Mouse (Mus musculus) common myeloid progenitor, adult 5-6 weeks (primary cell): ENCODE data around the gene Pdlim3. TPM values are rescaled to one million over a fixed set of nuclear protein-coding genes. Genes with fewer than 3 reads are reported as not detected.
A peak's percentile ranks its signal among the peaks of the same experiment; 100 is the strongest.
"Not testable (repeated sequence)": the region's sequence is repeated elsewhere in the genome, so short reads cannot be mapped to it uniquely, and the experiment has no call there.

Source experiments
- ATAC-seq: replicated peaks from 2 replicates; pipeline ENCODE4 v1.8.0; 2016; ENCODE audit warnings: low read depth, mild to moderate bottlenecking, moderate TSS enrichment, inconsistent platforms; ENCODE audit not compliant: poor library complexity, severe bottlenecking
- total RNA-seq: library from RNA; stranded (forward); fragments of 200-1000, 187-1606 nt; gene quantifications from 2 replicates; pipeline ENCODE4 v1.2.3, GENCODE M21; 2017

The Pdlim3 gene
- 0.29 TPM in 1 of 2 replicates, not detected in the other for total RNA-seq

DNA sequence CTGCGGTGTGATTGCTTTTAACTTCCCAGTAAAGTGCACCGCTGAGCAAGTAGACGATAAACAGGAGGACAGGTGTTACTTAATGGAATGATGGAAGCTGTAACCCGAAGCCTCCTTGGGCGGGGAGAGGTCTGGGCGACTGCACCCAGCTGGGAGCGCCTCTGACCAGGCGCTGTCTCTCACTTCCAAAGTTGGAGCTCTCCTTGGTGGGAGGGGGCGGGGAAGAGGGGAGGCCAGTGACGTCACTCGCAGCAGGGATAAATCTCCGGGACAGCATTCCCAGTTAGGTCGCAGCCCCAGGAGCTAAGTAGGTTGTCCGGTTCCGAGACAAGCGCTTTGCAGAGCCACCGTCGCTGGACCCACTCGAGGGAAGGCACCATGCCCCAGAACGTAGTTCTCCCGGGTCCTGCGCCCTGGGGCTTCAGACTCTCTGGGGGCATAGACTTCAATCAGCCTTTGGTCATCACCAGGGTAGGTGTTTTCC, at the start of gene Pdlim3:
Gene Pdlim3 (plus strand): TSS at position 260 of the 484 bp plus-strand sequence.
- ATAC-seq, result no peak

DNA sequence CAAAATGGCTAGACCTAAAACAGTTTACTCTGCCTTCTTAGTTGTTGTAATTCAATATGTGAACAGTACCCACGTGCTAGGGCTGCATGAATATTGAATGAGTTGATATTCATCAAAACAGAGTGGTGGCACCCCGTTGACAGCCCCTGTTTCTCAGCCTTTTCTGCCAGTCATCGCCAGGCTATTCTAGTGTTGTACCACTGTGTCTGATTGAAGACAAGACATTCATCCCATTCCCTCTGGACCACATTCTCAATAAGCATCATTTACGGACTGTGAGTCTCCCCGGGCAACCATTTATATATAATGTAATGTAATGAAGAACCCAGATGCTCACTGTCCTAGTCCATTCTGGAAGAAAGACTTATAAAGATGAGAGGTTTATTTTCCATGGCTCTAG, 42.0 kb upstream of the Pdlim3 start:
- ATAC-seq, result no peak

DNA sequence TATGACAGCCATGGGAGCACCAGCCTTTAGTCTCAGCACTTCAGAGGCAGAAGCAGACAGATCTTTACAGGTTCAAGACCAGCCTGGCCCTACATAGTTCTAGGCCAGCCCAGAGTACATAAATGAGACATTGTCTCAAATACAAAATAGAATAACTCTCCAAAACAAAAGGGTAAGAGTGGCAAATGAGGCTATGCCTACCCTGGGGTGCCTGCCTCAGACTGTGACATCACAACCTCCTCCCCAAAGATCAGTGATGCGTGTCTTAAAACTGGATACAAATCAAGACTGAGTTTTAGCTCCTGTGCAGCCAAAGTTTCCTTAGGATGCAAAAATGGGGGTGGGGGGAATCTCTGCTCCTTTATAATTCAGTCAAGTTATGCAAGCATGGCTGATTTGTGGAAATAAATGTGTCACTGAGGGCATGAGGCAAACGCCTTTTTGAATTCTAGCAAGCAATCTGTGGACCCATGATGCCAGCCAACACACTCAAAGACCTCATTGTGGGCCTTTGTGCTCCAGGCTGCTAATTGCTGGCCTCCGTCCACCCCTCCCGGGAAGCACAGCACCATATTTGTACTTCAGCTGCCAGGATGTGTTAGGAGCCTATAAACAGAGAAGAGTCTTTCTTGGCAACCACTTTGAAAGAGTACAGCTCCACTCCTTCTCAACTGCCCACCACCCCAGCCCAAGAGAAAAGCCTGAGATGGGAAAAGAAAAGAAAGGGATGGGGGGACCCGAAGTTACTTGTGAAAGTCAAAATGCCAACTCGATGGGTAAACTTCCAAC, 41.0 kb upstream of the Pdlim3 start:
- ATAC-seq, result no peak

DNA sequence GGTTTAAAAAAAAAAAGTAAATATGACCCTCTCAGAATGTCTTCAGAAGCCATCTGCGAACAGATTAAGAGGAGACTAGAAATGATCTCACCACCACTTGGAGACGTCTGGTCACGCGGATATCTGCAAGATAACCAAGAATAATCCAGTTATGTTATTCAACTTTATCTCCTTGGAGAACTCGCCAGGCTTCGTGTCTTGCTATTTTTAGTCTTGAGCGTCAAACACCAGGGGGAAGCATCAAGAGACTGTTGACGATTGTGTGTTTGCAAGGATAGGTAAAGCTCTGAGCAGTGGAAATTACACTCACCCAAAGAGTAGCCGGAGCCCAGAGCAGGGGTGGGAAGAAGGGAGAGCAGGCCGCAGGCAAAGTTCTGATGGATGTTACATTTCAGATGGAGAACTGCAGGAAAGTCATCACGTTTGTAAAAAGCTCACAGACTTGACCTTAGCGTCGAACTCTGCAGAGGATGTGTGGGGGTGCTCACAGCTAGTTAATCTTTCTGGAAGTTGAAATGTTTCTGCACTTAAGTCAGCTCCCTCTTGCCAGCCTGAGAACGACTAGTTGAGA, 40.3 kb upstream of the Pdlim3 start:
- ATAC-seq, result no peak

DNA sequence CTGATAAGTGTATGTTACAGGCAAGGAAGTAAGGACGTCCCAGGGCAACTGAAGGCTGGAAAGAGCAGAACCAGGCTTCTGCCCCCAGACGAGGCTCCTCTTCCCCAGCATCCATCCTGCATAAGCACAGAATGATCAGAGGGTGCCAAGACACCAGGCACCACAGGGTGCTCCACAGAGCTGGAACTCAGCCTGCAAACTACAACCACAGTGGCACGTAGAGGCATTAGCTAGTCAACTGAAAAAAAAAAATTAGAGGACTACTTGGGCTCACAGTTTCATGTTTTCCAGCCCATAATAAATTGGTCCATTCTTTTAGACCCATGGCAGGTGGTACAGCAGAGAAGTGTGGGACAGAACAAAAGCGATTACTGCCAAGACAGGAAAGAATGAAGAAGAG, 39.4 kb upstream of the Pdlim3 start:
- no peak for ATAC-seq

DNA sequence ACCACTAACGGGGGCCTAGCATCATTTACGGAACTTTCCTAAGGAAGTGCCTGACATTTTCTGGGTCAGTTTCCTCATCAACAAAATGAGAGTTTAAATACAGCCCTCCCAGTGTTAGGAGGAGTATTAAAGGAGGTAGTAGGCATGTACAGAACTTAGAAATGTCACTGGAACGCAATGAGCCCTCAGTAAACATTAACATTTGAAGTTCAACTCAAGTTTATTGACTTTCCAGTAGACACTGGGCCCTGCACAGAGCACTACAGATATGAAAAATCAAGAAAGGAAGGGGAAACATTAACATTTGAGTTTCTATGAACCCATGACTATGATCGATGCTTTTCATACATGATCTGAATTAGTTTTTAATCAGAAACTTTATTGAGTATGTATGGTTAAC, 30.1 kb upstream of the Pdlim3 start:
- ATAC-seq, result no peak

DNA sequence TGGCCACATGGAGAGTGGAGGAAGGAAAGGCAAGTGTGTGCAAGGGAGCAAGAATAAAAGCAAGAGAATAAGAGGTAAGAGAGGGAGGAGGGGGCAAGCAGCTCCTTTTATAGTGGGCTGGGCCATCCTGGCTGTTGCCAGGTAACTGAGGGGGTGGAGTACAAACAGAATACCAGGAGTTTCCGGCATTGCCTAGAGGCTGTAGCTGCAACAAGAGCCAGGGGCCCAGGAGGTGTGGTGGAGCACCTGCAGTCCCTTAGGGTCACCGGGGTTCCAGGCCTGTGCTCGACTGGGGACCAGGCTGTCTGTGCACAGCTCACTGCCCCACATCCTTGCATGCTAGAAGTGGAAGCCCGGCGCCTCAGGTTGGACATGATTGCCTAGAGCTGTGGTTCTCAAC, 27.5 kb upstream of the Pdlim3 start:
- no peak for ATAC-seq

DNA sequence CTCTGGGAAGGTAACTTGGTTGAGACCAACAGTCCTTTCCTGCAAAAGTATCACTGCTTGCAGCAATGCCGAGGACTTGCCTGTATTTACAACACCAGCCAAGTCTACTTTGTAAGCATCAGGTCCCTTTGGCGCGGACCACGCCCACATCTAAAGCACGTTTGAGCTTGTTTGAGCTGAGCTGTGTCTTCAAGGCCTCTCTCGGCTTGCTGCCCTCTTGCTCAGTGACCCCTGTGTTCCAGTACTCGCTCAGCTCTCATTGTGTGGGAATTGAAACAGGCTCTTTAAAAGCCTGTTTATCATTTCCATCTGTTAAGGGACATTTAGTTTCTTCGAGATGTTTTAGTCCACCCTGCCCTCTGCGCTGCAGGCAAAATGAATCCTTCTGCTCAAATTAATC, 26.9 kb upstream of the Pdlim3 start:
- no peak for ATAC-seq

DNA sequence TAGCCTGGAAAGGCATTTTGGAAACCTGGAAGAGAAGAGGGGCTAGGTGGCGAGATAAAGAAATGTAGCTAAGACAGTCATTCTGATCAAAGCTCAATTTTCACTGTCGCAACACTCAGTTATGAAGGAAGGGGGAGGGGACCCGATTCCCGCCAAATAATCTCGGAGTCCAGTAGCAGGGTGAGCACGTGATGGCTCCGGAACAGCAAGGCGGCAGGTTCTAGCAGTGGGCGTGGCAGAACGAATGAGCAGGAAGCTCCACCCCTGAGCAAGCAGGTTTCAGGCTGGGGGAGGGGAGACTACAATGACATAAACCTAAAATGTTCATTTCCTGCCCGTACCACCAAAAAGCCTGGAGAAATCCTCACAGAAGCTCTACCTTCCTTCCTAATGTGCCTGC, 13.7 kb upstream of the Pdlim3 start:
- ATAC-seq, result not testable (repeated sequence)

DNA sequence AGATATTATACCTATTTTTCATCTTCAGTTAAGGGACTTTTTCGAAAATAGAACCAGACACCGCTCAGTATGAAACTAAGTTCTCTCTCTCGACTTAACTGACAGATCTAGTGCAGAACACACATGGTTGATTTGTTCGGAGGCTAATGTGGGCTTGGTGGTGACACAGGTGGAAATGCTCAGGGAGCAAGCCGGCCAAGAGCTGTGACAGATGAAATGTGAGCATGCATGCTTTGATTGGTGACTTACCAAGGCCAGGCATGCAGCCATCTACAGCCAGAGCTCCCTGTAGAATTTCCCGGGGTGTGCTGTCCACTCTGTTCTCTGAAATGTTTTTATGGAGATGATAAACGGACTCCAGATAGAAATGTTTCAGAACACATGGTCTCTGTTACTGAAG, 13.2 kb upstream of the Pdlim3 start:
- ATAC-seq, result no peak

DNA sequence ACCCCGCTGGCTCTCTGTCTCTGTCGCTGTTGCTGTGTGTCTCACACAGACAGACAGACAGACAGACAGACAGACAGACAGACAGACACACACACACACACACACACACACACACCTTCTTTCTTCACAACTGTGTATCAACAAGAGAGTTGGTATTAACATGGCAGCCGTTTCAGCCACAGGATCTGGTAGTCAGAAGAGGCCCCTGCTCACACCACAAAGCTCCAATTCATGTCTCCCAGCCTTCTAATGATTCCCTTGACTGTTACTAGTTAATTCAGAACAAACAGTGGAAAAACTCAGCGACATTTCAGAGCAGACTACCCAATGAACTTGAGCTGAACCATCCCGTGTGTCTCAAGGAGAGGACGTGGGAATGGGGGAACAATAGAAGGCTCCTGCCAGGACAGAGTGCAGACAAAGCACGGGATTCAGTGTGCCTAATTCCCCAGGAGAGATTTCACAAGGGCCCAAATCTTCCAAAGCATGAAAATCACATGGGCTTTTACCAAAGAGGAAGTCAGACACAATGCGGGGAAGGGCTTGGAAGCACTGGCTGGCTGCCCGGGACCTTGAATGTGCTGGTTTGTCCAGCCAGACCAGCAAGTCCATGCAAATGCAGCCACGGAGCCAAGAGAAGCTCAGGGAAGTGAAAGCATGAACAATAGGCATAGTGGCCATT, 10.2 kb upstream of the Pdlim3 start:
- ATAC-seq, result peak; percentile 50

DNA sequence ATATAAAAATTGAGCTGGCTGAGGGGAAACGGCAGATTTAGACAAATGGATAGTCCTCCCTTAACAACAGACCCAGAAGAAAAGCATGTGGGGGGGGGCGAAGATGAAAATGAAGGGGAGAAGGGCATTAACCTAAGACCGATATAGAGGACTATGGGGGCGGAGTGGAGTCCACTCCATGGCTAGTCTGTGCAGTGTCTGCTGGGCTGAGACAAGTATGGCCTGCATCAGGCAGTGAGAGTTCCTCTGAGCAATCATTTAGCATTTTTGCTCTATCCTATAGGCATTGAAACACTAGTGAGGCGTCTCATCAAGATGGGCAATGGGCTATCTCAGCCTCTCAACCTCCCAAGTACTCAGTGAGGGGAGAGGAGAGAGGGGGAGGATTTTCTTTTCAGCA, 8.9 kb upstream of the Pdlim3 start:
- ATAC-seq, result no peak

DNA sequence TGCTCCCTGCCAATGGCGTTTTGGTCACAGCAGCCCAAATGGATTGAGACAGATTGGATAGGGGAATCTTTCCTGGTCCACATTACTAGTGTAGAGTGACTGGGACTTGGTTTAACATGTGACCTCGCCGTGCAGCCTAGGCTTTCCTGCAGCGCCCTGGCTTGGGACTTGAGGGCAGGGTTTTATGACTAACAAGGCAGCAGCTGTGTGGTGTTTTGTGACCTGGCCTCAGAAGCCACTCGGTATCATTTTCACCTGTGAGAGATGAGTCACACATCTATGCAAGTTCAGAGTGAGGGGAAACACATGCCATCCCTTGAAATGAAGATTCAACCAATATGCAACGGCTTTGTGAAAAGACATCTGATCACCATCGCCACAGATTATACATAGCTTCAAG, 7.6 kb upstream of the Pdlim3 start:
- ATAC-seq, result no peak

DNA sequence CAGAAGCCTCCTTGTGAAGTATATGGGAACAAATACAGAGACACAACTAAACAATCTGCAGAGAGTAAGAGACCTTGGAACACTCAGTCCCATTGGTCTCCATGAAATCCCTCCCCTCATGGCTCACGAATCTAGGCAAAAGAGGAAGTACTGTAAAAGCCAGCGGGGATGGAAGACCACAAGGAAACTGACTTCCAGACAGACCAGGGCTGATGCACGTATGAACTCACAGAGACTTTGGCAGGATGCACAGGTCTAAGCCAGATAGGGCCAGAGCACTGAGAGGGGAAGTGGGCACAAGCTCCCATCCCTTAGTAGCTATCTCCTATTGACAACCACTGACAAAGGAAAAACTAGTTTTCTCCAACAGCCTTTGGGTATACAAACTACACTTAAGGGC, 4.8 kb upstream of the Pdlim3 start:
- ATAC-seq, result peak; percentile 78

DNA sequence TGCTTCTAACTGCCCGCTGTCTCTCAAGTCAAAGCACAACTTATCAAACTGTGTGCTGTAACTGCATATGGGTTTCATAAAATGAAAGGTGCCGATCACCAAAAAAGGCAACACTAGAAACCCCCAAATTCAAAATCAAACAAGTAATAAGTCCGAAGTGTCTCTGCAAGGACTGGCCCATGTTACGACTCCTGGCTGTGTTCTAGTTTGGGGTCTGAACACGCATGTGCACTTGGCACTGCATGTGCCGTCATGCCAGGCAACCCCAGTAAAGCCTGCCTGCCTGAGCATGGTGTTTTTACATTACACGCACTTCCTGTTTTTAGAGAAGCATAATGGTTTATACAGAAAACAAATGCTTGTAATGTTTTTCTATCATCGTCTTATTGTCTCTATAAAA, 3.5 kb upstream of the Pdlim3 start:
- no peak for ATAC-seq

DNA sequence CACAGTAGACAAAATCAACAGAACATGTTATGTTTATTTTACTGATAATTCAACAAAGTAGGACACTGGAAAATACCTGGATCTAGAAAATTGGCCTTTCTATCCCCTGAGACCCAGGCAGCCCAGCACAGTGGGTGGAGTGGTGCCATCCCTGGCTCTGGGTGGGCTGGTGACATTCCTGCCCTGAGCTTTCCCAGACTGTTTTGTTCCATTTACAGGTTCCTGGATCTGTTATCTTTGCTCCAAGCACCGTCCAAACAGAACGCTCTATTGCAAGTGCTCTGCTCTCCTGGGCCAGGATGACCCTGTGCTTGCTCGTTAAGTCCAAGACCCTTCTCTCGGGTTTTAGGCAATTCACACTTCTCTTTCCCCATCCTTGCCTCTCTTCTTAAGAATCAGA, 1.5 kb upstream of the Pdlim3 start:
- ATAC-seq, result no peak

DNA sequence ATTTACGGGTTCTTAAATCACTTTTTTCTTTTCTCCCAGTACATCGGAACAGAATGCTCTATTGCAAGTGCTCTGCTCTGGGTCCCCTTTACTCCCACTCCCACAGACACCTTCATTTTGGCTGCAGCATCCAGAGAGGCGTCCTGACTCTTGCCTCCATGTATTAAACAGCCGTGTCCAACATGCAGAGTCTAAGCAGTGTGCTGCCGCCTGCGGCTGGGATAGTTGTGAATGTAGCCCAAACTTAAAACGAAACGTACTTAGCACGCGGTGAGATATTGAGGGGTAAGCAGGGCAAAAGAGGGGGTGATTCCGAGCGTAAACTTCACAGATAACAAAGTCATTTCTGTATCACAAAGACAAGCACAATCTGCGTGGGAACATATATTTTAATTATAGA, 709 bp upstream of the Pdlim3 start:
- ATAC-seq, result no peak; the same call in 1 of the 2 replicates

DNA sequence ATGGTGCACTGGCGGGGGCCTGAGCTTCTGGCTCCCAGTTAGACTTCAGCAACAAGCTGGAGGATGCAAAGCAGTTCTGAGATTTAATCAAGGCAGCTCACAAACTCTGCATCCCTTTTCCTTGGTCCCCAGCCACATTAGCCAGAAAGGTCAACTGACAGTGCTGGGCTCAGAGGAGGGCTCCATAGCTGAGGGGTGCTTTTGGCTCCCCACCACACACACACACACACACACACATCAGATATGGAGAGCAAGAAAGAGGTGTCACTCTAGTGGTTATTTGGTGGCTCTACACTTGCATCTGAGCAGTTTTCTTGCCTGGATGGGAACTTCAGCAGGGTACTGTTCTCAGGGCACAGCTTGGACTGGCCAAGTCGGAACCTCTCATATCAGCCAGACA, 514 bp downstream of the Pdlim3 start:
- ATAC-seq, result 0 out of 2 replicates have a peak, but pooled peaks have one; percentile 20

DNA sequence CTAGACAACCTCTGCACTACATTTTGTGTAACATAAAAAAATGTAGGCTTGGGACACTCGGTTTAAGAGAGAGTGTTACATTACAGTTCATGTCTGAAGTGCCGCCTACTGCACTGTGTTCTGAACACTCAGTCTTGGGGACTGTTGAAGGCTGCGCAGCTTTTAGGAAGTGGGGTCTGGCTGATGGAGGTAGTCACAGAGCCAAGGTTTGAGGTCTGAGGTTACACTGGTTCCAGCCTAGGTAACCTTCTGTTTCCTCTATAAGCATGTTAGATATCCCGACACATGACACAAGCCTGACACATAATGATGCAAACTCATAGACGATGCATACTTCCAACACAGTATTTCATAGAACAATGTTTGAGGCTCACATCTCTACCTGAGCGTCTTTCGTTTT, 4.5 kb downstream of the Pdlim3 start:
- ATAC-seq, result peak; percentile 62

DNA sequence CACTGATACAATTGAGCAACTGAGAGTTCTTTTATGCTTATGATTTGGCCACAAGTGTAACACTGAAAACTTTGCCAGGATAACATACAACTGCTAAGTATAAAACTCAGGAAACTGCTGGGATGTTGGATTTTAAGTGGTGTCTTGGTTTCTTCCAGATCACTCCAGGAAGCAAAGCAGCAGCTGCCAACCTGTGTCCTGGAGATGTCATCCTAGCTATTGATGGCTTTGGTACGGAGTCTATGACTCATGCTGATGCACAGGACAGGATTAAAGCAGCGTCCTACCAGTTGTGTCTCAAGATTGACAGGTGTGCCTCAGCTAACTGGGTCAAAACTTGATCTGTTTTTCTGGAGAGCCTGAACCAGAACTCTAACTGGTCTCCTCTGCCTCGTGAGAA, 11.3 kb downstream of the Pdlim3 start:
- ATAC-seq, result no peak

DNA sequence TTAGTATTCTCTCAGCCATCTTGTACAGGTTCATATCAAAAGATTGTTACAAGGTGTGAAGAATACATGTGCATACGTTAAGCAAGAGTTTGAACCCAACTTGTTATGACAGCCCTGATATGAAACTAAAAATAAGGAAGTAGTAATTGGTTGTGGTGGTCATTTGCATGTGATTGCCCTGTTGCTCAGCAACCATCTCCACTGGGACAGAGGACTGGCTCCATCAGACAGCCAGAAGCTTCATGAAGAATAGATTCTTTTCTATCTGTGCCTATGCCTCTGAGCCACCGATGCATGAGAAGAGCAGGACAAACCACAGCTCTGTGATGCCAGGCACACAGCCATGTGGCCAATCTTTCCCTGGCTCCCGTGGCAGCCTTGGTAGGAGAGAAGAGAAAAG, 14.5 kb downstream of the Pdlim3 start:
- ATAC-seq, result peak; percentile 100
